Mouse (Mus musculus) limb, embryonic 11.5 days (tissue): ENCODE data around the gene Nup210. TPM values are rescaled to one million over a fixed set of nuclear protein-coding genes. Genes with fewer than 3 reads are reported as not detected.
A peak's percentile ranks its signal among the peaks of the same experiment; 100 is the strongest.

Source experiments
- ATAC-seq: fragments of 200-750 bp; cut with Nextera tagmentation; 2 replicates; pipeline ENCODE4 v1.8.0; 2017; ENCODE audit warnings: low read depth; ENCODE audit not compliant: insufficient number of reproducible peaks, low FRiP score, low TSS enrichment
- DNase-seq: peaks from one replicate; pipeline ENCODE4 v3.0.0-alpha.2; 2015; ENCODE audit warnings: low spot score
- H3K27ac ChIP-seq: fragments of 300-500 bp; sonication (generic); replicated peaks from 2 replicates; pipeline ENCODE4 v1.5.1; 2014; ENCODE audit warnings: low read depth, mild to moderate bottlenecking, low read length
- H3K27me3 ChIP-seq: fragments of 300-500 bp; sonication (generic); 2 replicates; pipeline ENCODE4 v1.6.1; 2014; ENCODE audit warnings: mild to moderate bottlenecking, low read length, mixed read lengths; ENCODE audit not compliant: control insufficient read depth, insufficient read depth
- H3K36me3 ChIP-seq: fragments of 300-500 bp; sonication (generic); 2 replicates; pipeline ENCODE4 v1.6.1; 2014; ENCODE audit warnings: mild to moderate bottlenecking, low read length, moderate library complexity, mixed read lengths; ENCODE audit not compliant: control insufficient read depth, insufficient read depth
- H3K4me1 ChIP-seq: fragments of 300-500 bp; sonication (generic); 2 replicates; pipeline ENCODE4 v1.6.1; 2014; ENCODE audit warnings: low read length, mixed read lengths; ENCODE audit not compliant: control insufficient read depth, insufficient read depth
- H3K4me2 ChIP-seq: fragments of 300-500 bp; sonication (generic); 2 replicates; pipeline ENCODE4 v1.6.1; 2014; ENCODE audit warnings: low read depth, mild to moderate bottlenecking, moderate library complexity; ENCODE audit not compliant: severe bottlenecking
- H3K4me3 ChIP-seq: fragments of 300-500 bp; sonication (generic); 2 replicates; pipeline ENCODE4 v1.5.1; 2014; ENCODE audit warnings: low read depth, low read length
- H3K9ac ChIP-seq: fragments of 300-500 bp; sonication (generic); 2 replicates; pipeline ENCODE4 v1.6.1; 2014; ENCODE audit warnings: mild to moderate bottlenecking, low read length
- H3K9me3 ChIP-seq: fragments of 300-500 bp; sonication (generic); 2 replicates; pipeline ENCODE4 v1.6.1; 2016; ENCODE audit warnings: low read length; ENCODE audit not compliant: control insufficient read depth
- WGBS: fragments of 180-500 bp; shearing (Covaris S2); extraction: QIAGEN DNeasy Blood & Tissue Kit; methylation state at CpG from one replicate; pipeline ENCODE4 v1.1.7; 2014; 5-methylcytosine and 5-hydroxymethylcytosine counted together
- polyA plus RNA-seq: library from polyadenylated mRNA; unstranded; fragments of >200 nt; fragmentation: Nextera tagmentation; extraction: Ambion mirVana; gene quantifications from 2 replicates; pipeline ENCODE4 v1.2.1, GENCODE M21; 2014

The Nup210 gene
- polyA plus RNA-seq, 1 experiment from 2014 or later, result 4.3 TPM

DNA sequence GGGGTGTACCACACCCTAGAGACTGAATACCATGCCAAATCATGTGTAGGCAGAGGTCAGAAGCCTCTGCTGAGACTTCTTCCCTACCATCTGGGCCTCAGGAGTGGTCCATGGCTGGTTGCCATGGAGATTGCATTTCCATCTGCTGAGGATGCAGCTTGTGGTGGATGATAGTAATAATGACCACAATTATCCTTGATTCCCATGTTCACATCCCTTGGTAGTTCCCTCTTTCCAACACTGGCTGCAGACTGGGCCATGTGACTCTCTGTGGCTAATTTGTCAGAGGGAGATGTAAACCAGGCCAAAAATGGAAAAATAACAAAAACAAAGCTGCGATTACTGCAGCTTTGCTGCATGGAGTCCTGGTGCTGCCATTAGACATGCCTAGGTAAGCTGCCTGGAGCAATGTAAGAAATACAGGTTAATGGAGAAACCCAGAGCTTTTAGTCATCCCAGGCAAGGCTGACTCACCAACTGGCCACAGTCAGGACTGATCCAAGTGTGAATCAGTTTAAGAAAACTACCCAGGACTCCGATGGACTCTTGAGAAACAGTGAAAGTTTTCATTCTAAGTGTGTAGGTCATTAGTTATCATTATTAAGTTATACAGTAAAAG, 30.6 kb upstream of the Nup210 start:
- Histone ChIP-seq H3K27me3 (no peaks in the 10 kb centered on the region), H3K4me2 (no peak overlapping the region), H3K4me1 (no peaks in the 10 kb centered on the region), H3K36me3 (no peaks in the 10 kb centered on the region), H3K9ac (no peak overlapping the region), H3K9me3 (no peaks in the 10 kb centered on the region), H3K27ac (no peak overlapping the region), H3K4me3 (no peak overlapping the region)
- 88% methylated on average over 2 of the region's 2 CpGs for WGBS
- ATAC-seq, result no peak
- no peak for DNase-seq

DNA sequence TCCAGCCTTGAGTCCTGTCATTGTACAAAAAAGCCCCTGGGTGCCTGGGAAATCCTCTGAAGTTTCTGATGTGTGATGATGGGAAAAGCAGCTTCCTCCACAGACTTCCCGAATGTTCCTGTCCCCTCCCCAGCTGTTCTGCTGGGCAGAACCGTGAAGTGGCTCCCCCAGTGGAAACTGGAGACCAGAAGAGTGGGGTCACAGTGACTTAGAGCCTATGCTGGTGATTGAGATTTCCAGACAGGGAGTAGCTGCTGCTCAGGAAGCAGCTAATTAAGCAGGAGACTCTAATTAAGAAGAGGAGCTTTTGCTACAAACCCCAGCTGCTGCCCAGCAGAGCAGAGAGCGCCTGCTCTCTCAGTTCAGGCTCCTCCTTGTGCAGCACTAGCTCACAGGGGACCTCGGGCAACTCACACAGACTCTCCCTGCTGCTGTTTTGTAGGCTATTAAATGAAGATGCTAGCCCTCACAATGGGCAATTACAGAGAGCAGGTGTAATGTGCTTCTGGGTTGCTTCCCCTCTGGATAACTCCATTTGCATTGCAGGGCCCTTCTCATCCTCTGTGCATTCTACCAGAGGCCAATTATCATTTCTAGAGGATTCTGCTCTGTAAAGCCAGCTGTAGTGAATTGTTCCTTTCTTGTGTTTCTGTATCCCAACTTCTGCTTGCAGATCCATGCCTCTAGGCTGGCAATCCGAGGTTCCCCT, 30.0 kb upstream of the Nup210 start:
- Histone ChIP-seq H3K9me3 (no peaks in the 10 kb centered on the region), H3K4me1 (no peaks in the 10 kb centered on the region), H3K36me3 (no peaks in the 10 kb centered on the region), H3K27me3 (no peaks in the 10 kb centered on the region), H3K4me2 (no peak overlapping the region), H3K9ac (no peak overlapping the region; the same call in 1 of the 2 replicates), H3K4me3 (no peak overlapping the region), H3K27ac (no peak overlapping the region)
- ATAC-seq, result no peak
- no peak for DNase-seq
- WGBS, result 31% methylated on average over 5 of the region's 5 CpGs

DNA sequence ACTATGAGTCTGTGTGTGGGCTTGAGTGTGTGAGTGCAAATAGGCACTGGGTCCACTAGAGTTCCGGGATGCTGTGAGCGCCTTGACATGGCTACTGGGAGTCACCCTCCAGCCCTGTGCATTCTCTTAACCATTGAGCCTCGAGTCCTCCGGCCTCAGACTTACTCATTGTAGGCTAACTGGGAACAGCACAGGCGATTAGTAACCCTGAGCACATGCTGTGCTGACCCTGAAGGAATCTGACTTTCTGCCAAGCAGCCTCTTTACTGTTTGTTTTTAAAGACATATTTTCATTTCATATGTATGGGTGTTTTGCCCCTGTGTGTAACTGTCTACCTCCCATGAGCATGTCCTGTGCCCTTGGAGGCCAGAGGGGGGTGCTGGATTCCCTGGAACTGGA, 28.9 kb upstream of the Nup210 start:
- DNase-seq (no peak), ATAC-seq (no peak)
- H3K27ac ChIP-seq, result no peak overlapping the region
- H3K9me3 ChIP-seq, result no peaks in the 10 kb centered on the region
- 78% methylated on average over 5 of the region's 5 CpGs for WGBS
- no peaks in the 10 kb centered on the region for H3K36me3 ChIP-seq
- H3K4me3 ChIP-seq, result no peak overlapping the region
- no peak overlapping the region for H3K9ac ChIP-seq
- H3K4me1 ChIP-seq, result no peaks in the 10 kb centered on the region
- no peaks in the 10 kb centered on the region for H3K27me3 ChIP-seq
- no peak overlapping the region for H3K4me2 ChIP-seq

DNA sequence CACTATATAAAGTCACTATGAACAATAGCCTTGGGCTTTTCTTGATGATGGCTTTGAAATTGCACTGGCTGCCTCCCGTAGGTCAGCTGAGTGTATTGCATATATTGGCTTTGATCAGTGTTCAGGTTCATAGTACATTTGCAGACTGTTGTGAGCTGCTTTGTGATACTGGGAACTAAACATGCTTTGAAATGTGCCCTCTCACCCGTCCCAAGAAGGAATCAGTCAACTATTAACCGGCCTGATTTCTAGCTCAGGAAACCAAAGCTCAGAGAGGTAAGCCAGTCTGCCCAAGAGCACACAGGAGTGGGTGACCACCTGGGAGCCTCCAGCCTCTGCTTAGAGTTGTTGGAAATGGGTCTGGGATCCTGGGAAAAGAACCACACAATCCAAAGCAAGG, 28.4 kb upstream of the Nup210 start:
- Histone ChIP-seq H3K27ac (no peak overlapping the region), H3K4me3 (no peak overlapping the region), H3K27me3 (no peaks in the 10 kb centered on the region), H3K4me2 (no peak overlapping the region), H3K9me3 (no peaks in the 10 kb centered on the region), H3K4me1 (no peaks in the 10 kb centered on the region), H3K36me3 (no peaks in the 10 kb centered on the region), H3K9ac (no peak overlapping the region)
- WGBS, result 84% methylated on average over 3 of the region's 3 CpGs
- no peak for ATAC-seq
- DNase-seq, result no peak

DNA sequence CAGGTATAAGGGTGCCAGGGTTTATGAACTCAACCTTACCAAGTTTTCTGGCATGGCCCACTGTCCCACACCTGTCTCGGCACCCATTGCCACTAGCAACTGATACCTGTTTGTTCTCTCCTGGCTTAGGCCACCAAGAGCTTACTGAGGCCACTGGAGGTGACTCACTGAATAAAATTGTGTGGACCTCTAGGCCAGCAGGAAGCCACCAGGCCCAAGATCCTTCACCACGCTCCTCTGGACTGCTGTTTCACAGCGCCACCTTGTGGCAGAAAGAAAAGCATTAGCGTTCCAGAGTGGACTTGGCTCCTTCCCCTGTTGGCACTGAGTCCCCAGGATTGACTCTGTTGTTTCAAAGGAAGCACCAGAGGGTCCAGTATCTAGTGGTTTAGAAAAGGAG, 23.2 kb upstream of the Nup210 start:
- H3K27me3 ChIP-seq, result no peaks in the 10 kb centered on the region
- H3K27ac ChIP-seq, result no peak overlapping the region
- DNase-seq (peak; percentile 81), ATAC-seq (0 out of 2 replicates have a peak, but pooled peaks have one; percentile 39)
- no peak overlapping the region for H3K4me2 ChIP-seq
- no peak overlapping the region for H3K4me3 ChIP-seq
- H3K4me1 ChIP-seq, result no peaks in the 10 kb centered on the region
- H3K36me3 ChIP-seq, result no peaks in the 10 kb centered on the region
- WGBS, result 22% methylated on average over 4 of the region's 4 CpGs
- H3K9ac ChIP-seq, result no peak overlapping the region
- no peaks in the 10 kb centered on the region for H3K9me3 ChIP-seq

DNA sequence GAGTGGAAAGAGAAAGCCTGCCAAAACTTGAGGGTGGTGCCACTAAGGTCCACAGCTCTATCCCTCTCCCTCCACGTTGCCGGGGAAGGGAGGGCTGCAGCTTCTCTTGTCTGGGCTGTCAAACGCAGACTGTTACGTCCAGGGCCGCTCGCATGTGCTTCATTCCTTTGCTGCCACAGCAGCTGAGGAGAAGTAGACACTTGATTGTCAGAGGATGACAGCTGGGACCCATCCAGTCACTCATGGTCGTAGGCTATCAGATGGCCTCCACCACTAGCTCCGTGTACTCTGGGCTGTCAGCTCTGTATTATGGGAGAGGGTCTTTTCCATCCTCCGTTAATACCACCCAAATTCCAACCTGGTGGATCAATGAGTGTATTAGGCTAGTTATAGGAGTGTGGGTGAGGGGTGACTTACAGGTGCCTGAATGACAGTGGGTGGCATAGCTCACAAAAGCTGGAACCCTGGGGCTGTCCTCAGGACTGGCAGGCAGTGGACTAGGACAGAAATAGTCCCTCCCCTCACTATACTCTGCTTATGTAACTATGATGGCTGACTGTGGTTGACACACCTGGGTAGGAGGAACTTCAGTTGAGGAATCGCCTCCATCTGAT, 20.8 kb upstream of the Nup210 start:
- Histone ChIP-seq H3K4me2 (no peak overlapping the region), H3K27ac (no peak overlapping the region), H3K27me3 (no peaks in the 10 kb centered on the region), H3K9me3 (no peaks in the 10 kb centered on the region), H3K36me3 (no peaks in the 10 kb centered on the region), H3K9ac (no peak overlapping the region), H3K4me3 (no peak overlapping the region), H3K4me1 (no peaks in the 10 kb centered on the region)
- no peak for DNase-seq
- 87% methylated on average over 10 of the region's 10 CpGs for WGBS
- no peak for ATAC-seq

DNA sequence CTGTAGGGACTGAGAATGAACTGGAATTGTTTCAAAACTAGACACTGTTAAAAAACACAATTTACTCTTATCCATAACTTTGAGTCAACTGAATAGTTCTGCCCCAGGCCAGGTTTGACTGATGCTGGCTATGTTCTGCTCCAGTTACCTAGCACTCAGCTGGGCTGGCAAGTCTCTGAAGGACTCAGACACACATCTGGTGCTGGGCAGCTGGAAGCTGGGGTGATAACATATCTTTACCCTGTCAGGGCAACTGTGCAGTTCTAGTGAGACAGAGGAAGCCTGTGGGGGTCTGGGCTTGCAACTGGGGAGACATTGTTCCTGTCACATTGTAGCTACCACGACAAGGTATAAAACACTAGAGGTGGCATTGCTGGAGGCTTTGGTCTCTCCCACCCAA, 14.2 kb upstream of the Nup210 start:
- H3K27ac ChIP-seq, result no peak overlapping the region
- H3K9ac ChIP-seq, result no peak overlapping the region
- H3K27me3 ChIP-seq, result no peaks in the 10 kb centered on the region
- no peak for DNase-seq
- no peaks in the 10 kb centered on the region for H3K4me1 ChIP-seq
- no peaks in the 10 kb centered on the region for H3K9me3 ChIP-seq
- no peaks in the 10 kb centered on the region for H3K36me3 ChIP-seq
- H3K4me2 ChIP-seq, result no peak overlapping the region
- no peak for ATAC-seq
- WGBS, result 74% methylated on average over 1 of the region's 1 CpGs
- H3K4me3 ChIP-seq, result no peak overlapping the region

DNA sequence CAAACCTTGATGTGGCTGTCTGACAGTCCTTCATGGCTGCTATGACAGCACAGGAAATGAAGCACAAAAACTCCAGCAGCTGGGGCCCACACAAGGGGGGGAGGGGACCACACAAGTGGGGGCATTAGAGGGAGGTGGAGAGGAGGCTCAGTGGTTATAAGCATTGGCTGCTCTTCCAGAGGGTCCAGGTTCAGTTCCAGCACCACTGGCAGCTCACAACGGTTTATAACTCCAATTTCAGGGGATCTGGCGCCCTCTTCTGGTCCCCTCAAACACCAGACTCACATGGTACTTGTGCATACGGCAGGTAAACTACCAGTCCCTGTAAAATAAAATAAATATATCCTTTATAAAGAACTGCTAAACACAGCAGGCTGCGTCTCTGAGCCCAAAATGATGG, 12.4 kb upstream of the Nup210 start:
- no peak for DNase-seq
- no peaks in the 10 kb centered on the region for H3K4me1 ChIP-seq
- no peaks in the 10 kb centered on the region for H3K27me3 ChIP-seq
- ATAC-seq, result no peak
- no peak overlapping the region for H3K9ac ChIP-seq
- H3K4me3 ChIP-seq, result no peak overlapping the region
- H3K9me3 ChIP-seq, result no peaks in the 10 kb centered on the region
- no peak overlapping the region for H3K4me2 ChIP-seq
- H3K36me3 ChIP-seq, result no peaks in the 10 kb centered on the region
- H3K27ac ChIP-seq, result no peak overlapping the region
- WGBS, result 49% methylated on average over 4 of the region's 4 CpGs
